ENCODE assay signal across 9 mouse cellular contexts in genomic region chr4:118276520-118277232, GRCm38 (mm10). TPM values are rescaled to one million over a fixed set of nuclear protein-coding genes. Genes with fewer than 3 reads are reported as not detected.
DNase-seq lines count a peak whose midpoint lies in the region; ATAC-seq and TF ChIP-seq lines count a peak whose summit lies in the region.
"Had no signal": no experiment of that assay in that cellular context is flagged by ENCODE, and none has a peak within 500 bp of the region (broad histone marks: within the 10 kb centered on the region; RNA-seq: fewer than 3 reads in every experiment).

No protein-coding gene starts in this region.

- TF ChIP-seq CTCF in liver, postnatal 0 days (IDR thresholded peaks at IDR 0.05; ENCODE audit: low read depth), result no peak

- H3K27ac ChIP-seq in heart, embryonic 10.5 days, result peak overlapping the region; percentile 81
- H3K27ac ChIP-seq in liver, postnatal 0 days (ENCODE audit: low read depth), result peak overlapping the region; percentile 81

- H3K9ac ChIP-seq in liver, postnatal 0 days (replicated peaks), result peak overlapping the region; percentile 46

- H3K36me3 ChIP-seq in heart, embryonic 10.5 days, result peaks cover 50% of the 10 kb centered on the region
- H3K36me3 ChIP-seq in liver, postnatal 0 days (replicated peaks; ENCODE audit: insufficient read depth, low read length), result no peaks in the 10 kb centered on the region

- H3K9me3 ChIP-seq in heart, embryonic 10.5 days, result no peaks in the 10 kb centered on the region
- H3K9me3 ChIP-seq in liver, postnatal 0 days (ENCODE audit: low read length), result no peaks in the 10 kb centered on the region
- H3K9me3 ChIP-seq: megakaryocyte, embryonic 14.5 days had no signal

- peaks cover 92% of the 10 kb centered on the region for H3K4me1 ChIP-seq in heart, embryonic 10.5 days
- peaks cover 50% of the 10 kb centered on the region for H3K4me1 ChIP-seq in liver, postnatal 0 days (ENCODE audit: insufficient read depth)

- peak overlapping the region; percentile 36; the same call in 1 of the 2 replicates for H3K4me2 ChIP-seq in liver, postnatal 0 days (ENCODE audit: low read depth, low read length)

- peak overlapping the region; percentile 39 for H3K4me3 ChIP-seq in heart, embryonic 10.5 days
- no peak overlapping the region for H3K4me3 ChIP-seq in liver, postnatal 0 days (ENCODE audit: low read depth, low read length)
- H3K4me3 ChIP-seq: megakaryocyte, embryonic 14.5 days had no signal

- no peaks in the 10 kb centered on the region for H3K27me3 ChIP-seq in heart, embryonic 10.5 days (ENCODE audit: insufficient read depth, poor library complexity, severe bottlenecking)
- H3K27me3 ChIP-seq in liver, postnatal 0 days (ENCODE audit: insufficient read depth, low read length), result no peaks in the 10 kb centered on the region

- DNase-seq in heart, embryonic 10.5 days (ENCODE audit: low spot score), result peak; percentile 91
- no peak for DNase-seq in heart, adult 8-10 months (ENCODE audit: low spot score)
- DNase-seq in embryo, embryonic 11.5 days (ENCODE audit: low read depth, low spot score), result peak; percentile 82
- DNase-seq in heart, postnatal 4 days, result peak; percentile 71
- DNase-seq in layer of hippocampus, adult 8-10 months (ENCODE audit: low spot score in 2 of 2), result peak; percentile 73 to 80
- DNase-seq in liver, postnatal 0 days, result peak; percentile 86
- peak; percentile 20 for DNase-seq in retina, adult 2 months (ENCODE audit: low read depth, low spot score)

- peak; percentile 85 for ATAC-seq in liver, postnatal 0 days
- ATAC-seq in erythroblast, adult 5-6 weeks (replicated peaks; ENCODE audit: low FRiP score, poor library complexity, severe bottlenecking), result no peak

- WGBS in heart, embryonic 10.5 days, result 35% methylated on average over 9 of the region's 9 CpGs
- 44% methylated on average over 9 of the region's 9 CpGs for WGBS in liver, postnatal 0 days (ENCODE audit: insufficient replicate concordance)

- TF ChIP-seq EP300 in liver, postnatal 0 days (IDR thresholded peaks at IDR 0.05; ENCODE audit: low read depth), result peak; percentile 57; the same call in 1 of the 2 replicates

RNA-seq across cellular contexts. Expression of gene Ptprf, which starts 14.5 kb away (rescaled TPM):
- 43.8 and 59.3 TPM in 2 replicates for polyA plus RNA-seq in heart, embryonic 10.5 days (2016; fragmentation: Nextera tagmentation; extraction: Ambion mirVana)
- total RNA-seq in heart, adult 8-10 months (2022), result 1 to 10 TPM; 3.6 to 6.8 (median 4.6) TPM
- 10 to 100 TPM; 39.4 to 40.7 TPM for total RNA-seq in heart, postnatal 4 days (2021)
- total RNA-seq in layer of hippocampus, adult 8-10 months (2022), result 10 to 100 TPM; 78.3 to 80.3 (median 78.9) TPM
- 10.3 and 11.8 TPM in 2 replicates for polyA plus RNA-seq in liver, postnatal 0 days (2015; fragmentation: Nextera tagmentation; extraction: Ambion mirVana)
- total RNA-seq in erythroblast, adult 5-6 weeks (2015; ENCODE audit: low replicate concordance), result not detected in 2 replicates
- total RNA-seq in erythroblast, adult 5-6 weeks (2017; ENCODE audit: low replicate concordance), result not detected in 2 replicates

Comparison
In these comparisons a context has a peak if more than half of its experiments do, and no peak if none do; other contexts are left out.
1. RNA of gene Ptprf, which starts 14.5 kb away (total RNA-seq): 78.3 to 80.3 TPM in layer of hippocampus, adult 8-10 months and 39.4 to 40.7 TPM in heart, postnatal 4 days; 3.6 to 6.8 TPM in heart, adult 8-10 months and not detected in erythroblast, adult 5-6 weeks; every median in the first group is over 4 times any median in the second.